Mouse (Mus musculus): ENCODE data around the gene Kctd15.

GRCm38 (mm10) chr7:34704401-34704800, 47.9 kb upstream of the Kctd15 start:
- TF ChIP-seq POLR2A (IDR thresholded peaks at IDR 0.05; ENCODE audit: low read depth, low read length): no peak
- TF ChIP-seq CTCF (IDR thresholded peaks at IDR 0.05; ENCODE audit: borderline replicate concordance, insufficient read depth, low read length): no peak

Measured in embryonic fibroblast, embryonic 13.5 days (primary cell).